In the genomic region with DNA sequence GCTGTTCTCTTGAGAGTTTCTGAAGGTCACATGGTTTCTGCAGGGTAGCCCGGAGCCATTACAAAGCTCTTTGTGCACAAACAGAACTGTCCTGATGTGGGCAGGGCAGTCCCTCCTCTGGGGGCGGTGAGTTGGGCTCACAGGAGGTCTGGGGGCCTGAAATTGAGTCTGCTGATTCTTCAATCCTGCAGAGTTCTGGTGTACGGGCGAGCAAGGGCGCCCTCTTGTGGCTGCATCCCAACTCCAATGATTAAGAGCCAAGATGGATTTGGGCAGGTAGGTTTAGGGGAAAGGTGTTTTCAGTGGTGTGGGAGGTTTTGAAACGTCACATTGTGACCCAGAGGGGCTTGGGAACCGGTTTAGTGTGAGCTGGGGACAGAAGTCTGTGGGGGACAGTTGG, we compare ENCODE assay signal across 8 mouse cellular contexts.
A peak's percentile ranks its signal among the peaks of the same experiment; 100 is the strongest.
DNase-seq lines count a peak whose midpoint lies in the region; ATAC-seq and TF ChIP-seq lines count a peak whose summit lies in the region.

No protein-coding gene starts in this region.

- H3K4me1 ChIP-seq in embryonic fibroblast, embryonic 13.5 days (ENCODE audit: control insufficient read depth, insufficient read depth, low read length) = no peaks in the 10 kb centered on the region
- H3K4me1 ChIP-seq in intestine, embryonic 15.5 days (replicated peaks) = no peaks in the 10 kb centered on the region
- H3K4me1 ChIP-seq in spleen, adult 2 months (ENCODE audit: control insufficient read depth, insufficient read depth, insufficient read length) = no peaks in the 10 kb centered on the region

- no peak overlapping the region for H3K27ac ChIP-seq in embryonic fibroblast, embryonic 13.5 days (ENCODE audit: insufficient read depth, low read length)
- no peak overlapping the region for H3K27ac ChIP-seq in intestine, embryonic 15.5 days
- no peak overlapping the region for H3K27ac ChIP-seq in spleen, adult 2 months (ENCODE audit: insufficient read depth, low read length)

- TF ChIP-seq CTCF in brain, embryonic 14.5 days (IDR thresholded peaks at IDR 0.05; ENCODE audit: borderline replicate concordance, extremely low read depth, insufficient read depth, insufficient read length) = peak; percentile 87
- peak; percentile 65 for TF ChIP-seq CTCF in embryonic fibroblast, embryonic 13.5 days (IDR thresholded peaks at IDR 0.05; ENCODE audit: borderline replicate concordance, insufficient read depth, low read length)
- peak; percentile 62; the same call in 1 of the 2 replicates for TF ChIP-seq CTCF in spleen, adult 2 months (IDR thresholded peaks at IDR 0.05; ENCODE audit: extremely low read depth, insufficient read depth, insufficient read length, insufficient replicate concordance)

- no peak overlapping the region for H3K4me3 ChIP-seq in embryonic fibroblast, embryonic 13.5 days (ENCODE audit: insufficient read depth, low read length)
- no peak overlapping the region for H3K4me3 ChIP-seq in intestine, embryonic 15.5 days (replicated peaks)
- no peak overlapping the region for H3K4me3 ChIP-seq in spleen, adult 2 months (ENCODE audit: extremely low read depth, insufficient read depth, insufficient read length)

- no peak for ATAC-seq in CD4-positive, CD25-positive, alpha-beta regulatory T cell, adult 4 months
- peak; percentile 47; the same call in 1 of the 2 replicates for ATAC-seq in intestine, embryonic 15.5 days

- no peak overlapping the region for H3K4me2 ChIP-seq in intestine, embryonic 15.5 days (replicated peaks)

- H3K27me3 ChIP-seq in intestine, embryonic 15.5 days (replicated peaks) = peaks cover 11% of the 10 kb centered on the region
- no peaks in the 10 kb centered on the region for H3K27me3 ChIP-seq in spleen, adult 2 months (ENCODE audit: control insufficient read depth, insufficient read depth, low read length)

- DNase-seq in CD4-positive, CD25-positive, alpha-beta regulatory T cell, adult 2 months (ENCODE audit: low read depth, low spot score) = peak; percentile 74
- peak; percentile 24 for DNase-seq in 3134 (ENCODE audit: extremely low read depth, insufficient read length, low spot score)
- DNase-seq in brain, embryonic 14.5 days (ENCODE audit: low read depth) = peak; percentile 84
- DNase-seq in lung, postnatal 36 days = peak; percentile 69
- peak; percentile 7 to 10 for DNase-seq in spleen, adult 2 months (ENCODE audit: low read depth in 1 of 2, low spot score in 2 of 2)

- H3K9me3 ChIP-seq in intestine, embryonic 15.5 days = no peaks in the 10 kb centered on the region

- no peaks in the 10 kb centered on the region for H3K36me3 ChIP-seq in intestine, embryonic 15.5 days
- H3K36me3 ChIP-seq in spleen, adult 2 months (ENCODE audit: control insufficient read depth, insufficient read depth, low read length) = no peaks in the 10 kb centered on the region

- 2% methylated on average over 7 of the region's 7 CpGs for WGBS in intestine, embryonic 15.5 days
- WGBS in spleen, adult 2 months = 6% methylated on average over 7 of the region's 7 CpGs

- H3K9ac ChIP-seq in intestine, embryonic 15.5 days = no peak overlapping the region

- no peak for TF ChIP-seq POLR2A in brain, embryonic 14.5 days (IDR thresholded peaks at IDR 0.05; ENCODE audit: borderline replicate concordance, extremely low read depth, insufficient read depth, insufficient read length, poor library complexity, severe bottlenecking)
- TF ChIP-seq POLR2A in embryonic fibroblast, embryonic 13.5 days (IDR thresholded peaks at IDR 0.05; ENCODE audit: low read depth, low read length) = no peak
- no peak for TF ChIP-seq POLR2A in spleen, adult 2 months (IDR thresholded peaks at IDR 0.05; ENCODE audit: low read depth, low read length)

Comparison
In these comparisons a context has a peak if more than half of its experiments do, and no peak if none do; other contexts are left out.
1. DNase-seq: peak in every context shown above with its lines; median percentile 84 in brain, embryonic 14.5 days; 74 in CD4-positive, CD25-positive, alpha-beta regulatory T cell, adult 2 months; 69 in lung, postnatal 36 days; 24 in 3134; 8 in spleen, adult 2 months.